Mouse (Mus musculus) embryonic fibroblast, embryonic 13.5 days (primary cell): Measurements from ENCODE around the gene Ercc1. TPM values are rescaled to one million over a fixed set of nuclear protein-coding genes. Genes with fewer than 3 reads are reported as not detected.

ENCODE experiments used
- H3K27ac ChIP-seq: 2 replicates; pipeline ENCODE4 v1.5.1; 2012; ENCODE audit warnings: low read length, control low read depth, inconsistent platforms; ENCODE audit not compliant: insufficient read depth
- H3K4me1 ChIP-seq: 2 replicates; pipeline ENCODE4 v1.6.1; 2011; ENCODE audit warnings: low read length; ENCODE audit not compliant: control insufficient read depth, insufficient read depth
- H3K4me3 ChIP-seq: 2 replicates; pipeline ENCODE4 v1.5.1; 2011; ENCODE audit warnings: mild to moderate bottlenecking, control low read depth, low read length; ENCODE audit not compliant: insufficient read depth
- CTCF ChIP-seq: IDR thresholded peaks from 2 replicates; pipeline ENCODE4 v1.5.1; 2011; ENCODE audit warnings: mild to moderate bottlenecking, control low read depth, low read length, moderate library complexity, borderline replicate concordance; ENCODE audit not compliant: insufficient read depth
- POLR2A ChIP-seq: IDR thresholded peaks from 2 replicates; pipeline ENCODE4 v1.6.1; 2011; ENCODE audit warnings: low read depth, mild to moderate bottlenecking, control low read depth, low read length, moderate library complexity
- polyA plus RNA-seq: library from polyadenylated mRNA; stranded (reverse); fragments of >200 nt; gene quantifications from 2 replicates; pipeline ENCODE4 v1.2.4, GENCODE M21; 2011; ENCODE audit warnings: low read depth; ENCODE audit not compliant: missing spikeins, insufficient read length

The Ercc1 gene
- polyA plus RNA-seq, 1 experiment: 44.9 TPM

- TF ChIP-seq POLR2A (no peak), CTCF (peak; percentile 71)
These were observed 17.1 kb downstream of the Ercc1 start for GRCm38 (mm10) chr7:19361720-19362119.

GRCm38 (mm10) chr7:19362276-19362675 lies 17.7 kb downstream of the Ercc1 start:
- H3K4me3 ChIP-seq: peak overlapping the region; percentile 72

More at GRCm38 (mm10) chr7:19361720-19362119, 17.1 kb downstream of the Ercc1 start:
- H3K4me3 ChIP-seq: peak overlapping the region; percentile 72
- peaks cover 2% of the 10 kb centered on the region for H3K4me1 ChIP-seq
- peak overlapping the region; percentile 13; the same call in 1 of the 2 replicates for H3K27ac ChIP-seq

DNA sequence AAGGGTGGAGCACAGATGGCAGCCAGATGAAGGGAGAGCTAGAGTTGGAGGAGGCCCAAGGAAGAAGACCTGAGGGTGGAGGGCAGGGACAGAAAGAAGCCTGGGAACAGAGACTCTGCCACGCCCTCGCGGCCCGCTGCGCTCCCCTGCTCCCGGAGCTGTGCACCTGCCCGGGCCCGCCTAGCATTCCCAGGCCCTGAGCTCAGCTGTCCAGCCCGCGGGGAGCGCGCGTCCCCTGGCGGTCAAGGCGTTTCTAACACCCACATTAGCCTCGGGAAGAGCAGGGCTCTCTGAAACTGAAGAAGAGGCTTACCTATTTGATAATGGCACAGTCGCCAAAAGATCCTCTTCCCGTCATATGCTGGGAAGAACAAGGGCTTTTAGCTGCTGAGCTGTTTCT lies 19.3 kb downstream of the Ercc1 start:
- no peak overlapping the region for H3K4me3 ChIP-seq
- H3K4me1 ChIP-seq: no peaks in the 10 kb centered on the region; the same call in 1 of the 2 replicates
- H3K27ac ChIP-seq: no peak overlapping the region
- TF ChIP-seq CTCF (peak; percentile 87), POLR2A (no peak)

More at GRCm38 (mm10) chr7:19362276-19362675, 17.7 kb downstream of the Ercc1 start:
- TF ChIP-seq CTCF (no peak), POLR2A (no peak)
- H3K4me1 ChIP-seq: peaks cover 2% of the 10 kb centered on the region
- H3K27ac ChIP-seq: no peak overlapping the region

GRCm38 (mm10) chr7:19365376-19365775 lies 20.8 kb downstream of the Ercc1 start:
- Histone ChIP-seq H3K4me1 (no peaks in the 10 kb centered on the region; the same call in 1 of the 2 replicates), H3K27ac (no peak overlapping the region), H3K4me3 (no peak overlapping the region)
- TF ChIP-seq CTCF (no peak), POLR2A (no peak)

DNA sequence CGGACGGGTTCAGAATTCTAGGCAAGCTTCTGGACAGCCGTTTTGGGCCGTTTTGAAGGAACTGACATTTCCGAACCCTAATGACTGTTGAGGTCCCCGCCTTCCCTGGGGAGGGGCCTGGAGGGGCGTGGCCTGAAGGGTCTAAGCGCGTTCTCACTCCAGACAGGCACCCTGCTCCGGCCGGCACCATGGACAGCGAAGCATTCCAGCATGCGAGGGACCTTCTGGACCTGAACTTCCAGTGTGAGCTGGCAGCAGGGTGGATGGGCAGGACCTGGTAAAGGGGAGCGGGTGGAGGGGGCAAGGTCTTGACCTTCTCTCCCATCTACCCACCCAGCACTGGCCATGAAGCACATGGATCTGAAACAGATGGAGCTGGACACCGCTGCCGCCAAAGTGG lies 23.8 kb downstream of the Ercc1 start:
- TF ChIP-seq CTCF: no peak
- no peak overlapping the region for H3K27ac ChIP-seq
- no peak overlapping the region for H3K4me3 ChIP-seq
- H3K4me1 ChIP-seq: no peaks in the 10 kb centered on the region; the same call in 1 of the 2 replicates

DNA sequence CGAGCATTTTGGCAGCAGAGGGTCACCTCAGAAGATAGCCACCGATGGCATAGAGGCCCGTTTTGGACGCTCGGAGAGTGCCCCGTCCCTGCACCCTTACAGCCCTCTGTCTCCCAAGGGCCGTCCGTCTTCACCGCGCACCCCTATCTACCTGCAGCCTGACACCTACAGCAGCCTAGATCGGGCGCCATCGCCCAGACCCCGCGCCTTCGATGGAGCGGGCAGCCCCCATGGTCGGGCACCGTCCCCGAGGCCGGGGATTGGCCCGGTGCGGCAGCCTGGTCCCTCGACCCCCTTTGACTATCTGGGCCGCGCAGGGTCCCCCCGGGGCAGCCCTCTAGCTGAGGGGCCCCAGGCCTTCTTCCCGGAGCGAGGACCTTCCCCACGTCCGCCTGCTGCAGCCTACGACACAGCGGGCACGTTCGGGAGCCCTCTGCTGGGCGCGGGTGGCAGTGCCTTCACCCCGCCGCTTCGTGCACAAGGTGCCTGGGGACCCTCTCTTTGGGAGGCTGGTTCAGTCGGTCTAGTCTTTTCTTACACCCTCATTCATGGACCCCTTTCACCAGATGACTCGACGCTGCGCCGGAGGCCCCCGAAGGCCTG lies 25.3 kb downstream of the Ercc1 start:
- Histone ChIP-seq H3K4me3 (no peak overlapping the region), H3K4me1 (no peaks in the 10 kb centered on the region), H3K27ac (no peak overlapping the region)
- no peak for TF ChIP-seq POLR2A
- TF ChIP-seq CTCF: peak; percentile 84

GRCm38 (mm10) chr7:19373367-19373766 lies 28.8 kb downstream of the Ercc1 start:
- 0 out of 2 replicates have a peak, but pooled peaks cover 3% of the 10 kb centered on the region for H3K4me1 ChIP-seq
- H3K27ac ChIP-seq: no peak overlapping the region
- TF ChIP-seq POLR2A (no peak), CTCF (no peak)
- H3K4me3 ChIP-seq: no peak overlapping the region

DNA sequence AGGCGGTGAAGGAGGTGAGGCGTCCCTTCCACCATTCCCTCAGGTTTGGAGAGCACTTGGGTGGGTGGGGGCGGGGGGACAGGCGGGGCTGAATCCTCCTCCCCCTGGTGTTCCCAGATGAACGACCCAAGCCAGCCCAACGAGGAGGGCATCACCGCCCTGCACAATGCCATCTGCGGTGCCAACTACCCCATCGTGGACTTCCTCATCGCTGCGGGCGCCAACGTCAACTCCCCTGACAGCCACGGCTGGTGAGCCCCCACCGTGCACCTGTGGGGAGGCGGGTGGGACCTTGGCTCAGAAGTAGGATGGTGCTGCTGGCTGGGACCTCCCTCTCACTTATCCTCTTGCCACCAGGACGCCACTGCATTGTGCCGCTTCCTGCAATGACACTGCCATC lies 30.8 kb downstream of the Ercc1 start:
- H3K4me3 ChIP-seq: no peak overlapping the region
- TF ChIP-seq CTCF (no peak), POLR2A (no peak)
- no peak overlapping the region for H3K27ac ChIP-seq
- 0 out of 2 replicates have a peak, but pooled peaks cover 3% of the 10 kb centered on the region for H3K4me1 ChIP-seq

- Histone ChIP-seq H3K4me3 (no peak overlapping the region), H3K27ac (no peak overlapping the region), H3K4me1 (0 out of 2 replicates have a peak, but pooled peaks cover 3% of the 10 kb centered on the region)
- no peak for TF ChIP-seq CTCF
- TF ChIP-seq POLR2A: no peak
These were observed 31.4 kb downstream of the Ercc1 start for GRCm38 (mm10) chr7:19376019-19376418.

GRCm38 (mm10) chr7:19378049-19378448 lies 33.5 kb downstream of the Ercc1 start:
- Histone ChIP-seq H3K4me1 (0 out of 2 replicates have a peak, but pooled peaks cover 3% of the 10 kb centered on the region), H3K27ac (peak overlapping the region; percentile 66), H3K4me3 (no peak overlapping the region)
- no peak for TF ChIP-seq POLR2A
- no peak for TF ChIP-seq CTCF
